Mouse (Mus musculus) myocyte (in vitro differentiated cells): ENCODE data around the gene Insrr.

Experiments
- CEBPB ChIP-seq: IDR thresholded peaks from 2 replicates; pipeline ENCODE4 v1.6.1; 2011; ENCODE audit warnings: mild to moderate bottlenecking, moderate library complexity; ENCODE audit not compliant: poor library complexity, insufficient read depth, severe bottlenecking
- E2F4 ChIP-seq: IDR thresholded peaks from one replicate; pipeline ENCODE4 v1.6.1; 2011; ENCODE audit warnings: mild to moderate bottlenecking, control low read depth, moderate library complexity; ENCODE audit not compliant: insufficient read depth
- MAX ChIP-seq: IDR thresholded peaks from one replicate; pipeline ENCODE4 v1.6.1; 2011; ENCODE audit warnings: low read depth, mild to moderate bottlenecking, control low read depth
- MYOD1 ChIP-seq, 3 experiments: IDR thresholded peaks; one replicate each; pipeline ENCODE4 v1.6.1; 2011; ENCODE audit warnings: control low read depth in 2 of 3, low read depth in 2 of 3, mild to moderate bottlenecking in 2 of 3, moderate library complexity in 1 of 3; ENCODE audit not compliant: insufficient read length in 2 of 3, control insufficient read depth in 1 of 3
- POLR2A ChIP-seq: IDR thresholded peaks from one replicate; pipeline ENCODE4 v1.6.1; 2011; ENCODE audit warnings: low read depth, mild to moderate bottlenecking, control low read depth, moderate library complexity; ENCODE audit not compliant: insufficient read length
- POLR2AphosphoS2 ChIP-seq: IDR thresholded peaks from one replicate; pipeline ENCODE4 v1.6.1; 2011; ENCODE audit warnings: low read depth, control low read depth; ENCODE audit not compliant: insufficient read length
- REST ChIP-seq: IDR thresholded peaks from one replicate; pipeline ENCODE4 v1.6.1; 2011; ENCODE audit warnings: mild to moderate bottlenecking, control low read depth, moderate library complexity; ENCODE audit not compliant: insufficient read depth, insufficient read length
- SRF ChIP-seq: IDR thresholded peaks from one replicate; pipeline ENCODE4 v1.6.1; 2011; ENCODE audit warnings: low read depth; ENCODE audit not compliant: control insufficient read depth, insufficient read length
- TCF12 ChIP-seq: IDR thresholded peaks from one replicate; pipeline ENCODE4 v1.6.1; 2011; ENCODE audit warnings: mild to moderate bottlenecking, control low read depth; ENCODE audit not compliant: poor library complexity, insufficient read depth, severe bottlenecking
- TCF3 ChIP-seq: IDR thresholded peaks from one replicate; pipeline ENCODE4 v1.6.1; 2011; ENCODE audit warnings: low read depth, control low read depth; ENCODE audit not compliant: insufficient read length
- USF1 ChIP-seq: IDR thresholded peaks from one replicate; pipeline ENCODE4 v1.6.1; 2011; ENCODE audit warnings: low read depth, mild to moderate bottlenecking, control low read depth, moderate library complexity

- TF ChIP-seq POLR2AphosphoS2: no peak
- no peak for TF ChIP-seq TCF12
- no peak for TF ChIP-seq CEBPB
- TF ChIP-seq USF1: no peak
- no peak for TF ChIP-seq MAX
- no peak for TF ChIP-seq POLR2A
- TF ChIP-seq REST: no peak
- TF ChIP-seq SRF: no peak
- no peak for TF ChIP-seq TCF3
- TF ChIP-seq E2F4: no peak
- TF ChIP-seq MYOD1 (IDR thresholded peaks at IDR 0.05; ENCODE audit: control insufficient read depth in 1 of 3, insufficient read length in 2 of 3, low read depth in 2 of 3): no peak
Observed at GRCm38 (mm10) chr3:87778283-87778682, 18.5 kb upstream of the Insrr start.
